Mouse (Mus musculus) megakaryocyte, embryonic 14.5 days (primary cell): ENCODE results near the gene Ankrd52.

Experiments
- FLI1 ChIP-seq: IDR thresholded peaks from 2 replicates; pipeline ENCODE4 v1.6.1; 2012; ENCODE audit warnings: low read length, inconsistent platforms, mixed read lengths
- GATA1 ChIP-seq: IDR thresholded peaks from 3 replicates; pipeline ENCODE4 v1.6.1; 2012; ENCODE audit warnings: mixed read lengths, low read length, inconsistent platforms, borderline replicate concordance

DNA sequence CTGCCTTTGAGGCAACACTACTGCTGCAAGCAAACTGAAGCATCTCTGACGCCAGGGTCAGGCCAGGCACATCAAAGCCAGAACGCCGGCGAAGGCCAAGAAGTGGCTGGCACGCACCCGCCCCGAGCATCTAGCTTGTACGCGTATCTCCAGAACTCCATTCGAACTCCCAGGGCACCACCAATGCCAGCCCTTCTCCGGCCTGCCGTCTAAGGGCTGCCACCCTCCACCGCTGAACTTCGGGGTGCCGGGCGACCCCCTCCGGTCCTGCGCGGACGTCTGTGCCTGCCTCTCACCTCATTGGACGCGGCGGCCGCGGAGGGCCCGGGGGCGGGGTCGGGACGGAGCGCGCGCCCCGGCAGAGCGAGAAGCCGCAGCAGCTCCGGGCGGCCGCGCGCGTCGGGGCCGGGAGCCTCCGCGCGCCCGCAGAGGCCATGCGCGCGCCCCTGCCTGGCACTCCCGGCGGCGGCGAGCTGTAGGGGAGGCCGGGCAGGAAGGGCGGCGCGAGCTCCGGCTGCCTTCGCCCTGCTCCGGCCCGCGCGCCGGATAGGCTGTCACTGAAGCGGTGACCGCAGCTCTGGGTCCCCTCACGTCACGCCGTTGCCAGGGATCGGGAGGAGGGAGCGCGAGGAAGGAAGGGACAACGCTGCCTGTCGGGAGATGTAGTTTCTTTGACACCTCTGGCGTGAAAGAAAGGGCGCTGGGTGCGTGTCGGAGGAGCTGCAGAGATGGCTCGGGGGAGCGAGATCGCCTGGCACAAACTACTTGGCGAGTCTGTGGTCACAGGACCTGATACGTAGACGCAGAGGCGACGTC lies 8.3 kb upstream of the Ankrd52 start, which contains the start of gene Coq10a:
- TF ChIP-seq GATA1, result no peak
- TF ChIP-seq FLI1, result no peak; the same call in 1 of the 2 replicates
